Mouse (Mus musculus) heart, embryonic 10.5 days (tissue): ENCODE data around the gene AC134908.4. TPM values are rescaled to one million over a fixed set of nuclear protein-coding genes. Genes with fewer than 3 reads are reported as not detected.

Experiments
- DNase-seq: peaks from one replicate; pipeline ENCODE4 v3.0.0-alpha.2; 2017; ENCODE audit warnings: low spot score
- H3K27ac ChIP-seq: fragments of 300-500 bp; sonication (generic); 2 replicates; pipeline ENCODE4 v1.5.1; 2016; ENCODE audit warnings: mild to moderate bottlenecking
- H3K27me3 ChIP-seq: fragments of 300-500 bp; sonication (generic); 2 replicates; pipeline ENCODE4 v1.6.1; 2016; ENCODE audit warnings: mild to moderate bottlenecking; ENCODE audit not compliant: poor library complexity, insufficient read depth, severe bottlenecking
- H3K36me3 ChIP-seq: fragments of 300-500 bp; sonication (generic); 2 replicates; pipeline ENCODE4 v1.6.1; 2016; ENCODE audit warnings: mild to moderate bottlenecking, moderate library complexity
- H3K4me1 ChIP-seq: fragments of 300-500 bp; sonication (generic); 2 replicates; pipeline ENCODE4 v1.6.1; 2016; ENCODE audit warnings: mild to moderate bottlenecking
- H3K4me3 ChIP-seq: fragments of 300-500 bp; sonication (generic); 2 replicates; pipeline ENCODE4 v1.5.1; 2016; ENCODE audit warnings: mild to moderate bottlenecking, moderate library complexity
- H3K9me3 ChIP-seq: fragments of 300-500 bp; sonication (generic); 2 replicates; pipeline ENCODE4 v1.6.1; 2016; ENCODE audit warnings: mild to moderate bottlenecking, moderate library complexity
- WGBS: fragments of 180-500 bp; shearing (Covaris S2); methylation state at CpG from one replicate; pipeline ENCODE4 v1.1.7; 2016; 5-methylcytosine and 5-hydroxymethylcytosine counted together
- polyA plus RNA-seq: library from polyadenylated mRNA; unstranded; fragments of >200 nt; fragmentation: Nextera tagmentation; extraction: Ambion mirVana; gene quantifications from 2 replicates; pipeline ENCODE4 v1.2.1, GENCODE M21; 2016

The AC134908.4 gene
- polyA plus RNA-seq, 1 experiment from 2014 or later, result 0.99 TPM

GRCm38 (mm10) chr17:25791843-25792527 lies 3.5 kb downstream of the AC134908.4 start:
- peaks cover 58% of the 10 kb centered on the region for H3K4me1 ChIP-seq
- DNase-seq, result peak; percentile 92
- H3K27ac ChIP-seq, result peak overlapping the region; percentile 94
- H3K4me3 ChIP-seq, result peak overlapping the region; percentile 79
- H3K9me3 ChIP-seq, result no peaks in the 10 kb centered on the region
- WGBS, result under 1% methylated on average over 45 of the region's 45 CpGs
- no peaks in the 10 kb centered on the region for H3K27me3 ChIP-seq
- H3K36me3 ChIP-seq, result peaks cover 47% of the 10 kb centered on the region

GRCm38 (mm10) chr17:25791320-25791842 lies 4.1 kb downstream of the AC134908.4 start:
- Histone ChIP-seq H3K27ac (peak overlapping the region; percentile 94), H3K9me3 (no peaks in the 10 kb centered on the region), H3K4me3 (peak overlapping the region; percentile 79), H3K36me3 (peaks cover 49% of the 10 kb centered on the region), H3K4me1 (peaks cover 57% of the 10 kb centered on the region), H3K27me3 (no peaks in the 10 kb centered on the region)
- no peak for DNase-seq
- WGBS, result 32% methylated on average over 19 of the region's 19 CpGs

- Histone ChIP-seq H3K9me3 (no peaks in the 10 kb centered on the region), H3K4me3 (no peak overlapping the region), H3K27me3 (no peaks in the 10 kb centered on the region), H3K36me3 (peaks cover 57% of the 10 kb centered on the region), H3K4me1 (peaks cover 40% of the 10 kb centered on the region), H3K27ac (no peak overlapping the region)
- WGBS, result 90% methylated on average over 9 of the region's 9 CpGs
- no peak for DNase-seq
These were observed 8.5 kb downstream of the AC134908.4 start for GRCm38 (mm10) chr17:25786781-25787504.

- H3K27me3 ChIP-seq, result no peaks in the 10 kb centered on the region
- peaks cover 33% of the 10 kb centered on the region for H3K4me1 ChIP-seq
- H3K9me3 ChIP-seq, result no peaks in the 10 kb centered on the region
- 76% methylated on average over 3 of the region's 3 CpGs for WGBS
- peak within 1 kb of the TSS; percentile 70 for H3K4me3 ChIP-seq
- no peak for DNase-seq
- peak within 1 kb of the TSS; percentile 91 for H3K27ac ChIP-seq
- H3K36me3 ChIP-seq, result peaks cover 64% of the 10 kb centered on the region
These were observed 9.2 kb downstream of the AC134908.4 start, which contains the start of gene Ccdc78 for GRCm38 (mm10) chr17:25786280-25786679. Gene Ccdc78 (plus strand): TSS chr17:25786580.

- peak; percentile 98 for DNase-seq
- WGBS, result under 1% methylated on average over 23 of the region's 23 CpGs
- Histone ChIP-seq H3K4me3 (peak within 1 kb of the TSS; percentile 70), H3K36me3 (peaks cover 69% of the 10 kb centered on the region), H3K27me3 (no peaks in the 10 kb centered on the region), H3K9me3 (no peaks in the 10 kb centered on the region), H3K4me1 (peaks cover 26% of the 10 kb centered on the region), H3K27ac (peak within 1 kb of the TSS; percentile 91)
These were observed 10.1 kb downstream of the AC134908.4 start, which contains the start of gene Haghl for GRCm38 (mm10) chr17:25785281-25785745. Gene Haghl (minus strand): TSS chr17:25785673.

- H3K27me3 ChIP-seq, result no peaks in the 10 kb centered on the region
- whole genome bisulfite sequencing, result 87% methylated on average over 15 of the region's 15 CpGs
- peak overlapping the region; percentile 91; the same call in 1 of the 2 replicates for H3K27ac ChIP-seq
- H3K4me3 ChIP-seq, result peak overlapping the region; percentile 70
- H3K4me1 ChIP-seq, result peaks cover 26% of the 10 kb centered on the region
- H3K9me3 ChIP-seq, result no peaks in the 10 kb centered on the region
- no peak for DNase-seq
- H3K36me3 ChIP-seq, result peaks cover 70% of the 10 kb centered on the region
These were observed 11.4 kb downstream of the AC134908.4 start for GRCm38 (mm10) chr17:25783861-25784574.

GRCm38 (mm10) chr17:25783086-25783485 lies 12.4 kb downstream of the AC134908.4 start:
- Histone ChIP-seq H3K27me3 (no peaks in the 10 kb centered on the region), H3K36me3 (peaks cover 72% of the 10 kb centered on the region), H3K9me3 (no peaks in the 10 kb centered on the region), H3K27ac (no peak overlapping the region), H3K4me3 (no peak overlapping the region), H3K4me1 (peaks cover 26% of the 10 kb centered on the region)
- WGBS, result 80% methylated on average over 7 of the region's 7 CpGs
- no peak for DNase-seq

- no peaks in the 10 kb centered on the region for H3K9me3 ChIP-seq
- H3K36me3 ChIP-seq, result peaks cover 73% of the 10 kb centered on the region
- no peaks in the 10 kb centered on the region for H3K27me3 ChIP-seq
- DNase-seq, result no peak
- no peak overlapping the region for H3K4me3 ChIP-seq
- WGBS, result 81% methylated on average over 6 of the region's 6 CpGs
- peaks cover 22% of the 10 kb centered on the region for H3K4me1 ChIP-seq
- no peak overlapping the region for H3K27ac ChIP-seq
These were observed 14.1 kb downstream of the AC134908.4 start for GRCm38 (mm10) chr17:25781339-25781738.

- Histone ChIP-seq H3K4me3 (no peak overlapping the region), H3K36me3 (peaks cover 67% of the 10 kb centered on the region), H3K4me1 (peaks cover 19% of the 10 kb centered on the region), H3K27ac (no peak overlapping the region), H3K27me3 (no peaks in the 10 kb centered on the region), H3K9me3 (no peaks in the 10 kb centered on the region)
- 92% methylated on average over 5 of the region's 5 CpGs for WGBS
- DNase-seq, result no peak
These were observed 17.5 kb downstream of the AC134908.4 start for GRCm38 (mm10) chr17:25777948-25778347.

- DNase-seq, result no peak
- H3K9me3 ChIP-seq, result no peaks in the 10 kb centered on the region
- H3K4me3 ChIP-seq, result no peak overlapping the region
- no peak overlapping the region for H3K27ac ChIP-seq
- no peaks in the 10 kb centered on the region for H3K27me3 ChIP-seq
- H3K4me1 ChIP-seq, result peaks cover 17% of the 10 kb centered on the region
- H3K36me3 ChIP-seq, result peaks cover 43% of the 10 kb centered on the region
- 76% methylated on average over 10 of the region's 10 CpGs for WGBS
These were observed 20.0 kb downstream of the AC134908.4 start for GRCm38 (mm10) chr17:25775318-25776062.

GRCm38 (mm10) chr17:25773549-25774120 lies 21.8 kb downstream of the AC134908.4 start, which contains the start of gene Narfl:
Gene Narfl (plus strand): TSS chr17:25773776.
- WGBS, result under 1% methylated on average over 37 of the region's 37 CpGs
- Histone ChIP-seq H3K4me1 (peaks cover 17% of the 10 kb centered on the region), H3K4me3 (peak within 1 kb of the TSS; percentile 86), H3K27ac (peak within 1 kb of the TSS; percentile 93), H3K36me3 (peaks cover 26% of the 10 kb centered on the region), H3K27me3 (peaks cover 13% of the 10 kb centered on the region; the same call in 1 of the 2 replicates), H3K9me3 (no peaks in the 10 kb centered on the region)
- peak; percentile 99 for DNase-seq
